Mouse (Mus musculus) limb, embryonic 12.5 days (tissue): ENCODE measurements at regions not wholly inside any gene's neighbourhood (a gene's known extent, or its start where the extent isn't known, plus 50 kb on each side); places are given as distances from the start of the nearest gene placed in this dataset.
A peak's percentile ranks its signal among the peaks of the same experiment; 100 is the strongest.

Experiments used
- ATAC-seq: fragments of 200-750 bp; cut with Nextera tagmentation; 2 replicates; pipeline ENCODE4 v1.8.0; 2017; ENCODE audit warnings: low read depth, moderate TSS enrichment; ENCODE audit not compliant: insufficient number of reproducible peaks, insufficient read depth, low FRiP score, low TSS enrichment
- H3K27ac ChIP-seq: fragments of 300-500 bp; sonication (generic); 2 replicates; pipeline ENCODE4 v1.5.1; 2016; ENCODE audit warnings: mild to moderate bottlenecking, moderate library complexity
- H3K27me3 ChIP-seq: fragments of 300-500 bp; sonication (generic); 2 replicates; pipeline ENCODE4 v1.6.1; 2016; ENCODE audit warnings: mild to moderate bottlenecking, moderate library complexity
- H3K36me3 ChIP-seq: fragments of 300-500 bp; sonication (generic); 2 replicates; pipeline ENCODE4 v1.6.1; 2016; ENCODE audit warnings: mild to moderate bottlenecking, moderate library complexity
- H3K4me1 ChIP-seq: fragments of 300-500 bp; sonication (generic); replicated peaks from 2 replicates; pipeline ENCODE4 v1.6.1; 2016
- H3K4me2 ChIP-seq: fragments of 300-500 bp; sonication (generic); 2 replicates; pipeline ENCODE4 v1.6.1; 2016; ENCODE audit warnings: mild to moderate bottlenecking, moderate library complexity
- H3K4me3 ChIP-seq: fragments of 300-500 bp; sonication (generic); replicated peaks from 2 replicates; pipeline ENCODE4 v1.5.1; 2016; ENCODE audit warnings: mild to moderate bottlenecking
- H3K9ac ChIP-seq: fragments of 300-500 bp; sonication (generic); replicated peaks from 2 replicates; pipeline ENCODE4 v1.6.1; 2016; ENCODE audit warnings: mild to moderate bottlenecking, moderate library complexity
- H3K9me3 ChIP-seq: fragments of 300-500 bp; sonication (generic); 2 replicates; pipeline ENCODE4 v1.6.1; 2016; ENCODE audit warnings: mild to moderate bottlenecking, moderate library complexity
- WGBS: fragments of 180-500 bp; shearing (Covaris S2); methylation state at CpG from one replicate; pipeline ENCODE4 v1.1.7; 2016; 5-methylcytosine and 5-hydroxymethylcytosine counted together

GRCm38 (mm10) chr2:70886831-70887230 is 61.3 kb upstream of the Tlk1 start:
- no peaks in the 10 kb centered on the region for H3K36me3 ChIP-seq
- H3K4me2 ChIP-seq, result no peak overlapping the region
- no peaks in the 10 kb centered on the region for H3K9me3 ChIP-seq
- no peaks in the 10 kb centered on the region for H3K27me3 ChIP-seq
- H3K4me1 ChIP-seq, result no peaks in the 10 kb centered on the region; the same call in none of the 2 replicates
- H3K27ac ChIP-seq, result 0 out of 2 replicates have a peak overlapping the region, but pooled peaks have one; percentile 41
- no peak overlapping the region for H3K9ac ChIP-seq
- WGBS, result 68% methylated on average over 7 of the region's 7 CpGs
- H3K4me3 ChIP-seq, result no peak overlapping the region
- no peak for ATAC-seq

GRCm38 (mm10) chr2:70885674-70886073 is 60.1 kb upstream of the Tlk1 start:
- 95% methylated on average over 6 of the region's 6 CpGs for WGBS
- Histone ChIP-seq H3K27me3 (no peaks in the 10 kb centered on the region), H3K9me3 (no peaks in the 10 kb centered on the region)

GRCm38 (mm10) chr2:70877333-70878080 is 52.0 kb upstream of the Tlk1 start:
- no peaks in the 10 kb centered on the region for H3K9me3 ChIP-seq
- H3K4me2 ChIP-seq, result no peak overlapping the region
- no peaks in the 10 kb centered on the region for H3K27me3 ChIP-seq
- WGBS, result 85% methylated on average over 13 of the region's 13 CpGs
- H3K4me1 ChIP-seq, result no peaks in the 10 kb centered on the region
- H3K4me3 ChIP-seq, result no peak overlapping the region
- no peak for ATAC-seq
- no peaks in the 10 kb centered on the region for H3K36me3 ChIP-seq
- no peak overlapping the region for H3K27ac ChIP-seq
- H3K9ac ChIP-seq, result no peak overlapping the region

More at GRCm38 (mm10) chr2:70885674-70886073, 60.1 kb upstream of the Tlk1 start:
- Histone ChIP-seq H3K27ac (no peak overlapping the region), H3K4me1 (no peaks in the 10 kb centered on the region; the same call in none of the 2 replicates), H3K4me3 (no peak overlapping the region), H3K36me3 (no peaks in the 10 kb centered on the region), H3K4me2 (no peak overlapping the region), H3K9ac (no peak overlapping the region)
- ATAC-seq, result no peak

GRCm38 (mm10) chr2:70876251-70876650 is 50.7 kb upstream of the Tlk1 start:
- whole genome bisulfite sequencing, result 74% methylated on average over 5 of the region's 5 CpGs
- no peak for ATAC-seq

More at GRCm38 (mm10) chr2:70876251-70876650, 50.7 kb upstream of the Tlk1 start:
- Histone ChIP-seq H3K4me1 (no peaks in the 10 kb centered on the region), H3K4me2 (no peak overlapping the region), H3K9ac (no peak overlapping the region), H3K27ac (no peak overlapping the region), H3K36me3 (no peaks in the 10 kb centered on the region), H3K4me3 (no peak overlapping the region), H3K9me3 (no peaks in the 10 kb centered on the region), H3K27me3 (no peaks in the 10 kb centered on the region; the same call in 1 of the 2 replicates)
